Mouse (Mus musculus) intestine, embryonic 15.5 days (tissue): ENCODE data around the gene Casp2. TPM values are rescaled to one million over a fixed set of nuclear protein-coding genes. Genes with fewer than 3 reads are reported as not detected.
A peak's percentile ranks its signal among the peaks of the same experiment; 100 is the strongest.

Experiments used
- ATAC-seq: fragments of 200-750 bp; cut with Nextera tagmentation; 2 replicates; pipeline ENCODE4 v1.8.0; 2017; ENCODE audit warnings: moderate TSS enrichment, moderate library complexity
- H3K27ac ChIP-seq: fragments of 300-500 bp; sonication (generic); 2 replicates; pipeline ENCODE4 v1.5.1; 2015; ENCODE audit warnings: mild to moderate bottlenecking, inconsistent platforms
- H3K27me3 ChIP-seq: fragments of 300-500 bp; sonication (generic); replicated peaks from 2 replicates; pipeline ENCODE4 v1.6.1; 2015; ENCODE audit warnings: inconsistent platforms
- H3K36me3 ChIP-seq: fragments of 300-500 bp; sonication (generic); 2 replicates; pipeline ENCODE4 v1.6.1; 2015; ENCODE audit warnings: inconsistent platforms
- H3K4me1 ChIP-seq: fragments of 300-500 bp; sonication (generic); replicated peaks from 2 replicates; pipeline ENCODE4 v1.6.1; 2015; ENCODE audit warnings: inconsistent platforms
- H3K4me2 ChIP-seq: fragments of 300-500 bp; sonication (generic); replicated peaks from 2 replicates; pipeline ENCODE4 v1.6.1; 2015; ENCODE audit warnings: mild to moderate bottlenecking, inconsistent platforms
- H3K4me3 ChIP-seq: fragments of 300-500 bp; sonication (generic); replicated peaks from 2 replicates; pipeline ENCODE4 v1.5.1; 2015; ENCODE audit warnings: inconsistent platforms
- H3K9ac ChIP-seq: fragments of 300-500 bp; sonication (generic); 2 replicates; pipeline ENCODE4 v1.6.1; 2015; ENCODE audit warnings: inconsistent platforms
- H3K9me3 ChIP-seq: fragments of 300-500 bp; sonication (generic); 2 replicates; pipeline ENCODE4 v1.6.1; 2016; ENCODE audit warnings: inconsistent platforms
- WGBS: fragments of 180-500 bp; shearing (Covaris S2); methylation state at CpG from one replicate; pipeline ENCODE4 v1.1.7; 2015; 5-methylcytosine and 5-hydroxymethylcytosine counted together
- polyA plus RNA-seq: library from polyadenylated mRNA; unstranded; fragments of >200 nt; fragmentation: Nextera tagmentation; extraction: Ambion mirVana; gene quantifications from 2 replicates; pipeline ENCODE4 v1.2.1, GENCODE M21; 2015

Casp2 gene
- 42.2 and 44.9 TPM in 2 replicates for polyA plus RNA-seq

GRCm38 (mm10) chr6:42264626-42265312, at the start of gene Casp2:
TSS of gene Casp2 (plus strand) at chr6:42264985.
- H3K36me3 ChIP-seq, result peaks cover 11% of the 10 kb centered on the region
- under 1% methylated on average over 49 of the region's 51 CpGs for WGBS
- no peaks in the 10 kb centered on the region for H3K27me3 ChIP-seq
- H3K4me3 ChIP-seq, result peak within 1 kb of the TSS; percentile 66
- H3K27ac ChIP-seq, result peak within 1 kb of the TSS; percentile 88
- peaks cover 5% of the 10 kb centered on the region; the same call in 1 of the 2 replicates for H3K4me1 ChIP-seq
- H3K9ac ChIP-seq, result peak within 1 kb of the TSS; percentile 85
- no peaks in the 10 kb centered on the region for H3K9me3 ChIP-seq
- peak within 1 kb of the TSS; percentile 69 for H3K4me2 ChIP-seq
- peak; percentile 97 for ATAC-seq

GRCm38 (mm10) chr6:42215028-42215427, 49.8 kb upstream of the Casp2 start, which contains the start of gene Tas2r144:
TSS of gene Tas2r144 (plus strand) at chr6:42215328.
- H3K9ac ChIP-seq, result no peak within 1 kb of the TSS
- H3K4me3 ChIP-seq, result no peak within 1 kb of the TSS
- no peaks in the 10 kb centered on the region for H3K4me1 ChIP-seq
- H3K4me2 ChIP-seq, result no peak within 1 kb of the TSS
- 78% methylated on average over 2 of the region's 2 CpGs for WGBS
- H3K27me3 ChIP-seq, result no peaks in the 10 kb centered on the region
- no peaks in the 10 kb centered on the region for H3K9me3 ChIP-seq
- ATAC-seq, result no peak
- H3K27ac ChIP-seq, result no peak within 1 kb of the TSS
- H3K36me3 ChIP-seq, result no peaks in the 10 kb centered on the region

GRCm38 (mm10) chr6:42222286-42222685, 42.5 kb upstream of the Casp2 start:
- WGBS, result 68% methylated on average over 3 of the region's 3 CpGs
- H3K4me3 ChIP-seq, result no peak overlapping the region
- no peak for ATAC-seq

GRCm38 (mm10) chr6:42225046-42225445, 39.7 kb upstream of the Casp2 start:
- ATAC-seq, result peak; percentile 49
- no peaks in the 10 kb centered on the region for H3K27me3 ChIP-seq
- no peak overlapping the region for H3K27ac ChIP-seq
- H3K4me3 ChIP-seq, result no peak overlapping the region
- 69% methylated on average over 4 of the region's 4 CpGs for WGBS
- no peak overlapping the region for H3K4me2 ChIP-seq
- H3K9me3 ChIP-seq, result no peaks in the 10 kb centered on the region
- H3K4me1 ChIP-seq, result no peaks in the 10 kb centered on the region
- H3K36me3 ChIP-seq, result no peaks in the 10 kb centered on the region
- no peak overlapping the region for H3K9ac ChIP-seq

More at GRCm38 (mm10) chr6:42222286-42222685, 42.5 kb upstream of the Casp2 start:
- Histone ChIP-seq H3K9ac (no peak overlapping the region), H3K9me3 (no peaks in the 10 kb centered on the region), H3K36me3 (no peaks in the 10 kb centered on the region), H3K27me3 (no peaks in the 10 kb centered on the region), H3K27ac (no peak overlapping the region), H3K4me1 (no peaks in the 10 kb centered on the region), H3K4me2 (no peak overlapping the region)

- Histone ChIP-seq H3K9me3 (no peaks in the 10 kb centered on the region), H3K27me3 (no peaks in the 10 kb centered on the region), H3K4me3 (no peak overlapping the region), H3K9ac (no peak overlapping the region), H3K4me2 (no peak overlapping the region), H3K4me1 (no peaks in the 10 kb centered on the region), H3K36me3 (no peaks in the 10 kb centered on the region), H3K27ac (no peak overlapping the region)
- 25% methylated on average over 17 of the region's 17 CpGs for WGBS
- ATAC-seq, result peak; percentile 78
Observed at GRCm38 (mm10) chr6:42227240-42228101, 37.3 kb upstream of the Casp2 start.

- no peaks in the 10 kb centered on the region for H3K27me3 ChIP-seq
- H3K4me2 ChIP-seq, result no peak overlapping the region
- H3K36me3 ChIP-seq, result no peaks in the 10 kb centered on the region
- no peaks in the 10 kb centered on the region for H3K4me1 ChIP-seq
- 51% methylated on average over 4 of the region's 4 CpGs for WGBS
- H3K27ac ChIP-seq, result no peak overlapping the region
- no peak overlapping the region for H3K4me3 ChIP-seq
- no peaks in the 10 kb centered on the region for H3K9me3 ChIP-seq
- no peak overlapping the region for H3K9ac ChIP-seq
- ATAC-seq, result peak; percentile 86
Observed at GRCm38 (mm10) chr6:42229610-42230009, 35.2 kb upstream of the Casp2 start.

GRCm38 (mm10) chr6:42231191-42231590, 33.6 kb upstream of the Casp2 start:
- ATAC-seq, result no peak

GRCm38 (mm10) chr6:42237276-42237805, 27.4 kb upstream of the Casp2 start:
- no peak overlapping the region for H3K4me2 ChIP-seq

More at GRCm38 (mm10) chr6:42231191-42231590, 33.6 kb upstream of the Casp2 start:
- Histone ChIP-seq H3K4me1 (no peaks in the 10 kb centered on the region), H3K4me3 (no peak overlapping the region), H3K4me2 (no peak overlapping the region), H3K9ac (no peak overlapping the region), H3K9me3 (no peaks in the 10 kb centered on the region), H3K27me3 (no peaks in the 10 kb centered on the region), H3K27ac (no peak overlapping the region), H3K36me3 (no peaks in the 10 kb centered on the region)
- WGBS, result 87% methylated on average over 3 of the region's 3 CpGs

GRCm38 (mm10) chr6:42241311-42242045, 23.3 kb upstream of the Casp2 start:
- 66% methylated on average over 6 of the region's 6 CpGs for WGBS
- no peak for ATAC-seq
- Histone ChIP-seq H3K36me3 (no peaks in the 10 kb centered on the region), H3K27me3 (no peaks in the 10 kb centered on the region), H3K4me2 (no peak overlapping the region), H3K27ac (no peak overlapping the region), H3K4me1 (peaks cover 6% of the 10 kb centered on the region; the same call in 1 of the 2 replicates), H3K9ac (no peak overlapping the region), H3K9me3 (no peaks in the 10 kb centered on the region), H3K4me3 (no peak overlapping the region)

More at GRCm38 (mm10) chr6:42237276-42237805, 27.4 kb upstream of the Casp2 start:
- WGBS, result 48% methylated on average over 6 of the region's 6 CpGs
- no peaks in the 10 kb centered on the region for H3K27me3 ChIP-seq
- no peak overlapping the region for H3K27ac ChIP-seq
- H3K36me3 ChIP-seq, result no peaks in the 10 kb centered on the region
- no peak for ATAC-seq
- H3K4me1 ChIP-seq, result no peaks in the 10 kb centered on the region
- H3K9ac ChIP-seq, result no peak overlapping the region
- H3K4me3 ChIP-seq, result no peak overlapping the region
- no peaks in the 10 kb centered on the region for H3K9me3 ChIP-seq

- WGBS, result 3% methylated on average over 28 of the region's 28 CpGs
- H3K4me2 ChIP-seq, result peak within 1 kb of the TSS; percentile 80
- no peaks in the 10 kb centered on the region for H3K9me3 ChIP-seq
- peaks cover 13% of the 10 kb centered on the region; the same call in 1 of the 2 replicates for H3K4me1 ChIP-seq
- H3K27ac ChIP-seq, result no peak within 1 kb of the TSS
- H3K4me3 ChIP-seq, result peak within 1 kb of the TSS; percentile 43
- H3K9ac ChIP-seq, result peak within 1 kb of the TSS; percentile 29
- no peaks in the 10 kb centered on the region for H3K36me3 ChIP-seq
- no peaks in the 10 kb centered on the region for H3K27me3 ChIP-seq
- peak; percentile 99 for ATAC-seq
Observed at GRCm38 (mm10) chr6:42245711-42246353, 19.0 kb upstream of the Casp2 start, which contains the start of gene Gstk1. TSS of gene Gstk1 (plus strand) at chr6:42245935.

GRCm38 (mm10) chr6:42247173-42247572, 17.6 kb upstream of the Casp2 start:
- Histone ChIP-seq H3K27me3 (no peaks in the 10 kb centered on the region), H3K9me3 (no peaks in the 10 kb centered on the region), H3K27ac (no peak overlapping the region), H3K4me1 (peaks cover 15% of the 10 kb centered on the region; the same call in 1 of the 2 replicates), H3K36me3 (no peaks in the 10 kb centered on the region), H3K4me3 (peak overlapping the region; percentile 15; the same call in 1 of the 2 replicates), H3K4me2 (peak overlapping the region; percentile 40), H3K9ac (no peak overlapping the region)
- ATAC-seq, result no peak
- 17% methylated on average over 8 of the region's 8 CpGs for WGBS
